Mouse (Mus musculus): Measurements from ENCODE around the gene Mvb12b. TPM values are rescaled to one million over a fixed set of nuclear protein-coding genes. Genes with fewer than 3 reads are reported as not detected.

Mvb12b gene
- polyA plus RNA-seq, 1 experiment from 2014 or later = 24.0 TPM

- H3K4me3 ChIP-seq (replicated peaks; ENCODE audit: low read depth, low read length) = no peak overlapping the region
- no peak overlapping the region for H3K9ac ChIP-seq (ENCODE audit: low read depth, low read length)
- no peaks in the 10 kb centered on the region for H3K27me3 ChIP-seq (ENCODE audit: insufficient read depth, low read length)
- no peak overlapping the region for H3K4me2 ChIP-seq (ENCODE audit: low read length)
- no peaks in the 10 kb centered on the region for H3K9me3 ChIP-seq (replicated peaks; ENCODE audit: low read length)
- no peak for ATAC-seq (replicated peaks; ENCODE audit: low FRiP score, low read depth)
- no peak for TF ChIP-seq CTCF (IDR thresholded peaks at IDR 0.05; ENCODE audit: low read depth)
- H3K27ac ChIP-seq = no peak overlapping the region
- 92% methylated on average over 2 of the region's 2 CpGs for WGBS
- no peaks in the 10 kb centered on the region; the same call in 1 of the 2 replicates for H3K4me1 ChIP-seq (replicated peaks; ENCODE audit: insufficient read depth, low read length)
- H3K36me3 ChIP-seq (ENCODE audit: insufficient read depth, low read length) = no peaks in the 10 kb centered on the region
- DNase-seq (ENCODE audit: low spot score) = peak; percentile 31
These were observed 44.7 kb downstream of the Mvb12b start for GRCm38 (mm10) chr2:33842983-33843577.

- Histone ChIP-seq H3K27ac (no peak overlapping the region), H3K27me3 (ENCODE audit: insufficient read depth, low read length) (no peaks in the 10 kb centered on the region), H3K4me1 (replicated peaks; ENCODE audit: insufficient read depth, low read length) (no peaks in the 10 kb centered on the region; the same call in 1 of the 2 replicates), H3K9ac (ENCODE audit: low read depth, low read length) (no peak overlapping the region), H3K4me3 (replicated peaks; ENCODE audit: low read depth, low read length) (no peak overlapping the region), H3K9me3 (replicated peaks; ENCODE audit: low read length) (no peaks in the 10 kb centered on the region), H3K4me2 (ENCODE audit: low read length) (no peak overlapping the region), H3K36me3 (ENCODE audit: insufficient read depth, low read length) (0 out of 2 replicates have a peak, but pooled peaks cover 4% of the 10 kb centered on the region)
- 80% methylated on average over 4 of the region's 4 CpGs for WGBS
- DNase-seq (ENCODE audit: low spot score) (no peak), ATAC-seq (replicated peaks; ENCODE audit: low FRiP score, low read depth) (no peak)
- no peak for TF ChIP-seq CTCF (IDR thresholded peaks at IDR 0.05; ENCODE audit: low read depth)
These were observed 45.8 kb downstream of the Mvb12b start for GRCm38 (mm10) chr2:33841980-33842379.

GRCm38 (mm10) chr2:33840483-33840882 lies 47.3 kb downstream of the Mvb12b start:
- Histone ChIP-seq H3K27ac (no peak overlapping the region), H3K4me2 (ENCODE audit: low read length) (no peak overlapping the region), H3K9me3 (replicated peaks; ENCODE audit: low read length) (no peaks in the 10 kb centered on the region), H3K9ac (ENCODE audit: low read depth, low read length) (no peak overlapping the region), H3K4me1 (replicated peaks; ENCODE audit: insufficient read depth, low read length) (no peaks in the 10 kb centered on the region; the same call in 1 of the 2 replicates), H3K4me3 (replicated peaks; ENCODE audit: low read depth, low read length) (no peak overlapping the region), H3K27me3 (ENCODE audit: insufficient read depth, low read length) (no peaks in the 10 kb centered on the region), H3K36me3 (ENCODE audit: insufficient read depth, low read length) (0 out of 2 replicates have a peak, but pooled peaks cover 4% of the 10 kb centered on the region)
- 63% methylated on average over 3 of the region's 3 CpGs for WGBS
- ATAC-seq (replicated peaks; ENCODE audit: low FRiP score, low read depth) (no peak), DNase-seq (ENCODE audit: low spot score) (no peak)
- TF ChIP-seq CTCF (IDR thresholded peaks at IDR 0.05; ENCODE audit: low read depth) = no peak

GRCm38 (mm10) chr2:33839252-33839651 lies 48.5 kb downstream of the Mvb12b start:
- ATAC-seq (replicated peaks; ENCODE audit: low FRiP score, low read depth) = no peak
- no peak for DNase-seq (ENCODE audit: low spot score)

GRCm38 (mm10) chr2:33837297-33837696 lies 50.4 kb downstream of the Mvb12b start:
- Histone ChIP-seq H3K4me3 (replicated peaks; ENCODE audit: low read depth, low read length) (no peak overlapping the region), H3K4me2 (ENCODE audit: low read length) (no peak overlapping the region), H3K9me3 (replicated peaks; ENCODE audit: low read length) (no peaks in the 10 kb centered on the region), H3K27me3 (ENCODE audit: insufficient read depth, low read length) (no peaks in the 10 kb centered on the region), H3K4me1 (replicated peaks; ENCODE audit: insufficient read depth, low read length) (no peaks in the 10 kb centered on the region), H3K27ac (no peak overlapping the region), H3K36me3 (ENCODE audit: insufficient read depth, low read length) (0 out of 2 replicates have a peak, but pooled peaks cover 12% of the 10 kb centered on the region), H3K9ac (ENCODE audit: low read depth, low read length) (no peak overlapping the region)
- TF ChIP-seq CTCF (IDR thresholded peaks at IDR 0.05; ENCODE audit: low read depth) = no peak
- ATAC-seq (replicated peaks; ENCODE audit: low FRiP score, low read depth) (no peak), DNase-seq (ENCODE audit: low spot score) (no peak)
- 70% methylated on average over 6 of the region's 6 CpGs for WGBS

More at GRCm38 (mm10) chr2:33839252-33839651, 48.5 kb downstream of the Mvb12b start:
- Histone ChIP-seq H3K9me3 (replicated peaks; ENCODE audit: low read length) (no peaks in the 10 kb centered on the region), H3K27ac (no peak overlapping the region), H3K9ac (ENCODE audit: low read depth, low read length) (no peak overlapping the region), H3K36me3 (ENCODE audit: insufficient read depth, low read length) (0 out of 2 replicates have a peak, but pooled peaks cover 5% of the 10 kb centered on the region), H3K27me3 (ENCODE audit: insufficient read depth, low read length) (no peaks in the 10 kb centered on the region), H3K4me3 (replicated peaks; ENCODE audit: low read depth, low read length) (no peak overlapping the region), H3K4me1 (replicated peaks; ENCODE audit: insufficient read depth, low read length) (no peaks in the 10 kb centered on the region; the same call in 1 of the 2 replicates), H3K4me2 (ENCODE audit: low read length) (no peak overlapping the region)
- TF ChIP-seq CTCF (IDR thresholded peaks at IDR 0.05; ENCODE audit: low read depth) = no peak

GRCm38 (mm10) chr2:33836660-33837213 lies 51.0 kb downstream of the Mvb12b start:
- 0 out of 2 replicates have a peak, but pooled peaks have one; percentile 6 for TF ChIP-seq CTCF (IDR thresholded peaks at IDR 0.05; ENCODE audit: low read depth)
- Histone ChIP-seq H3K36me3 (ENCODE audit: insufficient read depth, low read length) (0 out of 2 replicates have a peak, but pooled peaks cover 12% of the 10 kb centered on the region), H3K4me3 (replicated peaks; ENCODE audit: low read depth, low read length) (no peak overlapping the region), H3K4me2 (ENCODE audit: low read length) (no peak overlapping the region), H3K9ac (ENCODE audit: low read depth, low read length) (no peak overlapping the region), H3K9me3 (replicated peaks; ENCODE audit: low read length) (no peaks in the 10 kb centered on the region), H3K4me1 (replicated peaks; ENCODE audit: insufficient read depth, low read length) (no peaks in the 10 kb centered on the region), H3K27me3 (ENCODE audit: insufficient read depth, low read length) (no peaks in the 10 kb centered on the region), H3K27ac (no peak overlapping the region)
- ATAC-seq (replicated peaks; ENCODE audit: low FRiP score, low read depth) (no peak), DNase-seq (ENCODE audit: low spot score) (no peak)
- WGBS = 58% methylated on average over 9 of the region's 9 CpGs
